In the genomic region with DNA sequence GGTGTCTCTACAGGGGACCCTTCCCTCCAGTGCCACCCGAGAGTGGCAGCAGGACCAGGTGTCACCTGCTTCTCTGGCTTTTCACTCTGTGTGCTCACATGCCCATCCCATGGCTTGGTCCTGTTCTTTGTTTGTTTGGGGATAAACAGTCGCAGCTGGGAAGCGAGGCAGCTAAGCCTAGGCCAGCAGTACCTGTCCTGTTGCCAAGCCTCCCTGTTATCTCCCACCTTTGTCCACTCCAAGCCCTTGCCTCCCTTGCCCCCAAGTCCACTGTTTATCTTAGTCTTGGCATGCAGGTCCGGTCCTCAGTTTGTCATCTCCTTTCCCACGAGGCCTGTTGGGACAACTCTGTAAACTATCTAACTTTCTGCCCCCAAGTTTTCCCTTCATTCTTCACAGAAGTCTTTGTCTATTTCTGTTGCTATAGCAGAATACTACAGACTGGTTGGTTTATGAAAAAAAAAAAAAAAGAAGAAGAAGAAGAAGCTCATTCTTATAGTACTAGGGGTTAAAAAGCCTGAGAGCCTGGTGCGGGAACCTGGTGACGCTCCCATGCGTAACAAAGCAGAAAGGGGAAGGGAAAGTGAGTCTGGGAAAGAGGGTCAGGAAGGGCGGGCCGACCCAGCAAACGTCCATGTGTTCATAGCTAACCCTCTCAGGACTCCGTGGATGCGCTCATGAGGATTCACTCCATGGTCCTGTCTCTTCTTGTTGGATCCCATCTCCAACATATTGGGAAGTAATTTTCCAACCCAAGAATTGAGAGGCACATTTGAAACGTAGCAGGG, we compare ENCODE assay signal across 30 mouse cellular contexts. TPM values are rescaled to one million over a fixed set of nuclear protein-coding genes. Genes with fewer than 3 reads are reported as not detected.
DNase-seq lines count a peak whose midpoint lies in the region; ATAC-seq and TF ChIP-seq lines count a peak whose summit lies in the region.
"Had no signal": no experiment of that assay in that cellular context is flagged by ENCODE, and none has a peak within 500 bp of the region (broad histone marks: within the 10 kb centered on the region; RNA-seq: fewer than 3 reads in every experiment).

No protein-coding gene starts in this region.

- H3K9ac ChIP-seq in hindbrain, embryonic 12.5 days = no peak overlapping the region
- no peak overlapping the region for H3K9ac ChIP-seq in lung, postnatal 0 days (replicated peaks; ENCODE audit: low read depth)
- H3K9ac ChIP-seq: embryonic facial prominence, embryonic 15.5 days; forebrain, postnatal 0 days; limb, embryonic 12.5 days; liver, embryonic 15.5 days; midbrain, embryonic 12.5 days; neural tube, embryonic 13.5 days; stomach, embryonic 15.5 days had no signal

- no peak for TF ChIP-seq EP300 in lung, postnatal 0 days (IDR thresholded peaks at IDR 0.05)

- no peaks in the 10 kb centered on the region for H3K9me3 ChIP-seq in hindbrain, embryonic 10.5 days
- H3K9me3 ChIP-seq in hindbrain, embryonic 12.5 days (replicated peaks) = no peaks in the 10 kb centered on the region
- H3K9me3 ChIP-seq in lung, postnatal 0 days (ENCODE audit: low read length) = no peaks in the 10 kb centered on the region
- H3K9me3 ChIP-seq: embryonic facial prominence, embryonic 15.5 days; limb, embryonic 12.5 days; liver, embryonic 15.5 days; midbrain, embryonic 12.5 days; neural tube, embryonic 13.5 days; stomach, embryonic 15.5 days had no signal

- H3K36me3 ChIP-seq in hindbrain, embryonic 10.5 days = no peaks in the 10 kb centered on the region
- no peaks in the 10 kb centered on the region for H3K36me3 ChIP-seq in hindbrain, embryonic 12.5 days
- no peaks in the 10 kb centered on the region for H3K36me3 ChIP-seq in lung, postnatal 0 days (ENCODE audit: insufficient read depth, low read length)
- H3K36me3 ChIP-seq: embryonic facial prominence, embryonic 15.5 days; limb, embryonic 12.5 days; liver, embryonic 15.5 days; midbrain, embryonic 12.5 days; neural tube, embryonic 13.5 days; stomach, embryonic 15.5 days had no signal

- H3K27ac ChIP-seq in hindbrain, embryonic 10.5 days = 0 out of 2 replicates have a peak overlapping the region, but pooled peaks have one; percentile 12
- no peak overlapping the region for H3K27ac ChIP-seq in hindbrain, embryonic 12.5 days
- H3K27ac ChIP-seq in lung, postnatal 0 days (ENCODE audit: low read length) = 0 out of 2 replicates have a peak overlapping the region, but pooled peaks have one; percentile 64
- H3K27ac ChIP-seq: embryonic facial prominence, embryonic 15.5 days; layer of hippocampus, adult 2 months; limb, embryonic 12.5 days; liver, embryonic 15.5 days; midbrain, embryonic 12.5 days; neural tube, embryonic 13.5 days; stomach, embryonic 15.5 days had no signal

- no peak overlapping the region for H3K4me2 ChIP-seq in hindbrain, embryonic 12.5 days (replicated peaks)
- H3K4me2 ChIP-seq in lung, postnatal 0 days (replicated peaks; ENCODE audit: low read depth, low read length) = no peak overlapping the region
- H3K4me2 ChIP-seq: embryonic facial prominence, embryonic 15.5 days; heart, embryonic 11.5 days; limb, embryonic 12.5 days; liver, embryonic 15.5 days; midbrain, embryonic 12.5 days; neural tube, embryonic 13.5 days; stomach, embryonic 15.5 days had no signal

- 71% methylated on average over 14 of the region's 14 CpGs for WGBS in hindbrain, embryonic 10.5 days
- WGBS in hindbrain, embryonic 12.5 days = 74% methylated on average over 14 of the region's 14 CpGs
- 63% methylated on average over 14 of the region's 14 CpGs for WGBS in lung, postnatal 0 days

- no peak overlapping the region for H3K4me3 ChIP-seq in hindbrain, embryonic 10.5 days
- H3K4me3 ChIP-seq in hindbrain, embryonic 12.5 days = no peak overlapping the region
- H3K4me3 ChIP-seq in lung, postnatal 0 days (ENCODE audit: low read depth, low read length) = no peak overlapping the region
- H3K4me3 ChIP-seq: embryonic facial prominence, embryonic 15.5 days; layer of hippocampus, adult 2 months; limb, embryonic 12.5 days; liver, embryonic 15.5 days; midbrain, embryonic 12.5 days; neural tube, embryonic 13.5 days; stomach, embryonic 15.5 days had no signal

- no peak for TF ChIP-seq CTCF in lung, postnatal 0 days (IDR thresholded peaks at IDR 0.05)

- H3K4me1 ChIP-seq in hindbrain, embryonic 10.5 days (replicated peaks) = peaks cover 19% of the 10 kb centered on the region
- H3K4me1 ChIP-seq in hindbrain, embryonic 12.5 days = 0 out of 2 replicates have a peak, but pooled peaks cover 2% of the 10 kb centered on the region
- H3K4me1 ChIP-seq in lung, postnatal 0 days (ENCODE audit: insufficient read depth, low read depth, low read length) = no peaks in the 10 kb centered on the region

- ATAC-seq in hindbrain, embryonic 12.5 days (ENCODE audit: low FRiP score) = no peak
- ATAC-seq in lung, postnatal 0 days = no peak
- ATAC-seq in megakaryocyte progenitor cell, adult 5-6 weeks (replicated peaks; ENCODE audit: poor library complexity) = peak; percentile 79
- ATAC-seq in erythroid progenitor cell, adult 5-6 weeks (replicated peaks; ENCODE audit: low FRiP score, poor library complexity, severe bottlenecking) = no peak
- ATAC-seq: forebrain, postnatal 0 days; intestine, postnatal 0 days had no signal

- no peak for DNase-seq in hindbrain, embryonic 10.5 days (ENCODE audit: low spot score)
- DNase-seq in lung, postnatal 0 days (ENCODE audit: low spot score) = peak; percentile 28
- DNase-seq in lung, postnatal 36 days = no peak
- DNase-seq in right cerebral cortex, postnatal 14 days = no peak
- DNase-seq in cerebellum, adult 8-10 months = no peak
- DNase-seq: adrenal gland, postnatal 36 days; cerebellum, adult 18-20 months; cerebellum, postnatal 36 days; forebrain, postnatal 0 days; gastrocnemius, postnatal 36 days; layer of hippocampus, postnatal 36 days; right cerebral cortex, postnatal 4 days; thymus, postnatal 25 days had no signal

- peaks cover 9% of the 10 kb centered on the region; the same call in 1 of the 2 replicates for H3K27me3 ChIP-seq in hindbrain, embryonic 10.5 days (ENCODE audit: insufficient read depth, poor library complexity, severe bottlenecking)
- no peaks in the 10 kb centered on the region for H3K27me3 ChIP-seq in hindbrain, embryonic 12.5 days
- no peaks in the 10 kb centered on the region for H3K27me3 ChIP-seq in lung, postnatal 0 days (replicated peaks; ENCODE audit: insufficient read depth, low read length)
- H3K27me3 ChIP-seq: embryonic facial prominence, embryonic 15.5 days; limb, embryonic 12.5 days; liver, embryonic 15.5 days; neural tube, embryonic 13.5 days; stomach, embryonic 15.5 days had no signal

RNA-seq across cellular contexts. Expression of a gene that starts 12.8 kb away (rescaled TPM):
- polyA plus RNA-seq in hindbrain, embryonic 10.5 days (2016; fragmentation: Nextera tagmentation; extraction: Ambion mirVana) = 0.40 and 0.42 TPM in 2 replicates
- polyA plus RNA-seq in hindbrain, embryonic 12.5 days (2016; fragmentation: Nextera tagmentation; extraction: Ambion mirVana) = 0.48 and 0.49 TPM in 2 replicates
- polyA plus RNA-seq in lung, postnatal 0 days (2015; fragmentation: Nextera tagmentation; extraction: Ambion mirVana) = 106 and 123 TPM in 2 replicates
- total RNA-seq in megakaryocyte progenitor cell, adult 5-6 weeks (2015) = 21.8 and 22.9 TPM in 2 replicates
- 0.75 and 1.7 TPM in 2 replicates for total RNA-seq in megakaryocyte progenitor cell, adult 5-6 weeks (2017)
- 2.9 and 7.6 TPM in 2 replicates for total RNA-seq in erythroid progenitor cell, adult 5-6 weeks (2015; ENCODE audit: low replicate concordance)
- total RNA-seq in erythroid progenitor cell, adult 5-6 weeks (2017; ENCODE audit: low replicate concordance) = not detected in 2 replicates

RNA-seq across cellular contexts. Expression of a gene that starts 15.9 kb away (rescaled TPM):
- polyA plus RNA-seq in hindbrain, embryonic 10.5 days (2016; fragmentation: Nextera tagmentation; extraction: Ambion mirVana) = 26.8 and 27.1 TPM in 2 replicates
- polyA plus RNA-seq in hindbrain, embryonic 12.5 days (2016; fragmentation: Nextera tagmentation; extraction: Ambion mirVana) = 29.9 and 32.6 TPM in 2 replicates
- polyA plus RNA-seq in lung, postnatal 0 days (2015; fragmentation: Nextera tagmentation; extraction: Ambion mirVana) = 107 and 108 TPM in 2 replicates
- total RNA-seq in megakaryocyte progenitor cell, adult 5-6 weeks (2015) = 56.9 and 61.8 TPM in 2 replicates
- 56.6 and 57.1 TPM in 2 replicates for total RNA-seq in megakaryocyte progenitor cell, adult 5-6 weeks (2017)
- 8.3 and 11.7 TPM in 2 replicates for total RNA-seq in erythroid progenitor cell, adult 5-6 weeks (2015; ENCODE audit: low replicate concordance)
- total RNA-seq in erythroid progenitor cell, adult 5-6 weeks (2017; ENCODE audit: low replicate concordance) = 2.3 and 20.7 TPM in 2 replicates

RNA-seq across cellular contexts. Expression of a gene that starts 19.6 kb away (rescaled TPM):
- 21.0 and 22.7 TPM in 2 replicates for polyA plus RNA-seq in hindbrain, embryonic 10.5 days (2016; fragmentation: Nextera tagmentation; extraction: Ambion mirVana)
- polyA plus RNA-seq in hindbrain, embryonic 12.5 days (2016; fragmentation: Nextera tagmentation; extraction: Ambion mirVana) = 19.6 and 20.6 TPM in 2 replicates
- 96.7 and 100 TPM in 2 replicates for polyA plus RNA-seq in lung, postnatal 0 days (2015; fragmentation: Nextera tagmentation; extraction: Ambion mirVana)
- 17.5 and 18.7 TPM in 2 replicates for total RNA-seq in megakaryocyte progenitor cell, adult 5-6 weeks (2015)
- total RNA-seq in megakaryocyte progenitor cell, adult 5-6 weeks (2017) = 28.2 and 43.7 TPM in 2 replicates
- 0.84 and 5.0 TPM in 2 replicates for total RNA-seq in erythroid progenitor cell, adult 5-6 weeks (2015; ENCODE audit: low replicate concordance)
- total RNA-seq in erythroid progenitor cell, adult 5-6 weeks (2017; ENCODE audit: low replicate concordance) = 2.8 and 3.5 TPM in 2 replicates

RNA-seq across cellular contexts. Expression of a gene that starts 47.3 kb away (rescaled TPM):
- 0.13 and 0.20 TPM in 2 replicates for polyA plus RNA-seq in hindbrain, embryonic 10.5 days (2016; fragmentation: Nextera tagmentation; extraction: Ambion mirVana)
- polyA plus RNA-seq in hindbrain, embryonic 12.5 days (2016; fragmentation: Nextera tagmentation; extraction: Ambion mirVana) = 0.18 and 0.22 TPM in 2 replicates
- 0.50 and 0.82 TPM in 2 replicates for polyA plus RNA-seq in lung, postnatal 0 days (2015; fragmentation: Nextera tagmentation; extraction: Ambion mirVana)
- not detected in 2 replicates for total RNA-seq in megakaryocyte progenitor cell, adult 5-6 weeks (2015)
- not detected in 2 replicates for total RNA-seq in megakaryocyte progenitor cell, adult 5-6 weeks (2017)
- total RNA-seq in erythroid progenitor cell, adult 5-6 weeks (2015; ENCODE audit: low replicate concordance) = not detected in 2 replicates
- not detected in 2 replicates for total RNA-seq in erythroid progenitor cell, adult 5-6 weeks (2017; ENCODE audit: low replicate concordance)
- total RNA-seq: gastrocnemius, postnatal 36 days had no signal
- polyA plus RNA-seq: heart, embryonic 11.5 days; neural tube, embryonic 13.5 days had no signal

RNA-seq across cellular contexts. Expression of a gene that starts 47.5 kb away (rescaled TPM):
- polyA plus RNA-seq in hindbrain, embryonic 10.5 days (2016; fragmentation: Nextera tagmentation; extraction: Ambion mirVana) = 0.17 TPM in 1 of 2 replicates, not detected in the other
- 0.16 TPM in 1 of 2 replicates, not detected in the other for polyA plus RNA-seq in hindbrain, embryonic 12.5 days (2016; fragmentation: Nextera tagmentation; extraction: Ambion mirVana)
- polyA plus RNA-seq in lung, postnatal 0 days (2015; fragmentation: Nextera tagmentation; extraction: Ambion mirVana) = not detected in 2 replicates
- not detected in 2 replicates for total RNA-seq in megakaryocyte progenitor cell, adult 5-6 weeks (2015)
- not detected in 2 replicates for total RNA-seq in megakaryocyte progenitor cell, adult 5-6 weeks (2017)
- not detected in 2 replicates for total RNA-seq in erythroid progenitor cell, adult 5-6 weeks (2015; ENCODE audit: low replicate concordance)
- total RNA-seq in erythroid progenitor cell, adult 5-6 weeks (2017; ENCODE audit: low replicate concordance) = not detected in 2 replicates
- total RNA-seq: adrenal gland, adult 18-20 months; adrenal gland, postnatal 36 days; forebrain, postnatal 0 days; gastrocnemius, postnatal 36 days; layer of hippocampus, adult 2 months; layer of hippocampus, postnatal 36 days; left cerebral cortex, postnatal 10 days had no signal
- polyA plus RNA-seq: forebrain, postnatal 0 days; heart, postnatal 0 days; hindbrain, embryonic 11.5 days; intestine, postnatal 0 days; kidney, embryonic 14.5 days; liver, embryonic 15.5 days; midbrain, embryonic 12.5 days; neural tube, embryonic 13.5 days had no signal

Comparison
In these comparisons a context has a peak if more than half of its experiments do, and no peak if none do; other contexts are left out.
1. RNA of a gene that starts 12.8 kb away (polyA plus RNA-seq): 106 to 123 TPM in lung, postnatal 0 days; 0.48 to 0.49 TPM in hindbrain, embryonic 12.5 days and 0.40 to 0.42 TPM in hindbrain, embryonic 10.5 days; every median in the first group is over 10 times any median in the second.